Mouse (Mus musculus) limb, embryonic 15.5 days (tissue): Measurements from ENCODE around the gene Gm20388. TPM values are rescaled to one million over a fixed set of nuclear protein-coding genes. Genes with fewer than 3 reads are reported as not detected.
A peak's percentile ranks its signal among the peaks of the same experiment; 100 is the strongest.

Experiments used
- ATAC-seq: fragments of 200-750 bp; cut with Nextera tagmentation; 2 replicates; pipeline ENCODE4 v1.8.0; 2017; ENCODE audit warnings: low read depth, moderate TSS enrichment; ENCODE audit not compliant: insufficient number of reproducible peaks, low FRiP score, low TSS enrichment
- H3K27ac ChIP-seq: fragments of 300-500 bp; sonication (generic); 2 replicates; pipeline ENCODE4 v1.5.1; 2015; ENCODE audit warnings: moderate library complexity, mild to moderate bottlenecking, inconsistent platforms
- H3K27me3 ChIP-seq: fragments of 300-500 bp; sonication (generic); 2 replicates; pipeline ENCODE4 v1.6.1; 2015; ENCODE audit warnings: inconsistent platforms
- H3K36me3 ChIP-seq: fragments of 300-500 bp; sonication (generic); 2 replicates; pipeline ENCODE4 v1.6.1; 2015; ENCODE audit warnings: inconsistent platforms
- H3K4me1 ChIP-seq: fragments of 300-500 bp; sonication (generic); 2 replicates; pipeline ENCODE4 v1.6.1; 2015; ENCODE audit warnings: inconsistent platforms
- H3K4me2 ChIP-seq: fragments of 300-500 bp; sonication (generic); 2 replicates; pipeline ENCODE4 v1.6.1; 2015; ENCODE audit warnings: mild to moderate bottlenecking, inconsistent platforms
- H3K4me3 ChIP-seq: fragments of 300-500 bp; sonication (generic); 2 replicates; pipeline ENCODE4 v1.5.1; 2015; ENCODE audit warnings: mild to moderate bottlenecking, inconsistent platforms
- H3K9ac ChIP-seq: fragments of 300-500 bp; sonication (generic); 2 replicates; pipeline ENCODE4 v1.6.1; 2015; ENCODE audit warnings: inconsistent platforms
- H3K9me3 ChIP-seq: fragments of 300-500 bp; sonication (generic); 2 replicates; pipeline ENCODE4 v1.6.1; 2016; ENCODE audit warnings: inconsistent platforms
- WGBS: fragments of 180-500 bp; shearing (Covaris S2); methylation state at CpG from one replicate; pipeline ENCODE4 v1.1.7; 2015; 5-methylcytosine and 5-hydroxymethylcytosine counted together
- polyA plus RNA-seq: library from polyadenylated mRNA; unstranded; fragments of >200 nt; fragmentation: Nextera tagmentation; extraction: Ambion mirVana; gene quantifications from 2 replicates; pipeline ENCODE4 v1.2.1, GENCODE M21; 2015

Gm20388 gene
- polyA plus RNA-seq, 1 experiment from 2014 or later, result 4.9 TPM

- Histone ChIP-seq H3K9ac (no peak overlapping the region), H3K4me1 (peaks cover 13% of the 10 kb centered on the region; the same call in 1 of the 2 replicates), H3K27me3 (0 out of 2 replicates have a peak, but pooled peaks cover 2% of the 10 kb centered on the region), H3K27ac (no peak overlapping the region), H3K36me3 (no peaks in the 10 kb centered on the region), H3K4me3 (no peak overlapping the region), H3K9me3 (no peaks in the 10 kb centered on the region), H3K4me2 (no peak overlapping the region)
- 87% methylated on average over 9 of the region's 9 CpGs for WGBS
- no peak for ATAC-seq
Observed at GRCm38 (mm10) chr8:119967435-119967834, 56.8 kb downstream of the Gm20388 start.

- H3K4me2 ChIP-seq, result no peak overlapping the region
- no peak overlapping the region for H3K27ac ChIP-seq
- WGBS, result 73% methylated on average over 9 of the region's 9 CpGs
- H3K4me1 ChIP-seq, result 0 out of 2 replicates have a peak, but pooled peaks cover 8% of the 10 kb centered on the region
- H3K9me3 ChIP-seq, result no peaks in the 10 kb centered on the region
- no peak overlapping the region for H3K9ac ChIP-seq
- H3K27me3 ChIP-seq, result 0 out of 2 replicates have a peak, but pooled peaks cover 2% of the 10 kb centered on the region
- H3K36me3 ChIP-seq, result no peaks in the 10 kb centered on the region
- ATAC-seq, result no peak
- no peak overlapping the region for H3K4me3 ChIP-seq
Observed at GRCm38 (mm10) chr8:119970169-119970568, 59.5 kb downstream of the Gm20388 start.

GRCm38 (mm10) chr8:119972558-119972957, 61.9 kb downstream of the Gm20388 start:
- 51% methylated on average over 12 of the region's 12 CpGs for WGBS
- no peak for ATAC-seq
- H3K9ac ChIP-seq, result no peak overlapping the region

GRCm38 (mm10) chr8:119978770-119979381, 68.2 kb downstream of the Gm20388 start:
- H3K4me2 ChIP-seq, result no peak overlapping the region
- H3K9ac ChIP-seq, result no peak overlapping the region
- no peak for ATAC-seq
- no peak overlapping the region for H3K27ac ChIP-seq
- 0 out of 2 replicates have a peak, but pooled peaks cover 3% of the 10 kb centered on the region for H3K4me1 ChIP-seq
- 66% methylated on average over 11 of the region's 11 CpGs for WGBS
- no peaks in the 10 kb centered on the region for H3K36me3 ChIP-seq
- no peaks in the 10 kb centered on the region for H3K9me3 ChIP-seq
- H3K27me3 ChIP-seq, result no peaks in the 10 kb centered on the region
- no peak overlapping the region for H3K4me3 ChIP-seq

More at GRCm38 (mm10) chr8:119972558-119972957, 61.9 kb downstream of the Gm20388 start:
- H3K4me2 ChIP-seq, result no peak overlapping the region
- no peak overlapping the region for H3K27ac ChIP-seq
- no peaks in the 10 kb centered on the region for H3K9me3 ChIP-seq
- 0 out of 2 replicates have a peak, but pooled peaks cover 2% of the 10 kb centered on the region for H3K27me3 ChIP-seq
- H3K4me1 ChIP-seq, result 0 out of 2 replicates have a peak, but pooled peaks cover 8% of the 10 kb centered on the region
- H3K36me3 ChIP-seq, result no peaks in the 10 kb centered on the region
- H3K4me3 ChIP-seq, result no peak overlapping the region

DNA sequence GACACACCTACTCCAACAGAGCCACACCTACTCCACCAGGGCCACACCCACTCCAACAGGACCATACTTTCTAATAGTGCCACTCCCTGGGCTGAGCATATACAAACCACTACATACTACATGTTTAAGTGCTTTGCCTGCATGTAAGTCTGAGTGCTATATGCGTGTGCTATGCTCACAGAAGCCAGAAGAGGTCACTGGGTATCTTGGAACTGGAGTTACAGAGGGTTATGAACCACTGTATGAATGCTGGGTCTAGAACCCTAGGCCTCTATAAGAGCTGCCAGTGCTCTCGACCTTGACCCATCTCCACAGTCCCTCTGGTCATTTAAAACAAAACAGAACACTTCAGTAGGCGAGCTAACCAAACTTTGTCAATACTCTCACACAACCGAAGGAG, 70.6 kb downstream of the Gm20388 start:
- no peaks in the 10 kb centered on the region for H3K9me3 ChIP-seq
- ATAC-seq, result no peak
- no peak overlapping the region for H3K27ac ChIP-seq
- H3K4me1 ChIP-seq, result no peaks in the 10 kb centered on the region
- H3K4me2 ChIP-seq, result no peak overlapping the region
- WGBS, result 78% methylated on average over 4 of the region's 4 CpGs
- H3K9ac ChIP-seq, result no peak overlapping the region
- H3K27me3 ChIP-seq, result no peaks in the 10 kb centered on the region
- no peak overlapping the region for H3K4me3 ChIP-seq
- no peaks in the 10 kb centered on the region for H3K36me3 ChIP-seq

- Histone ChIP-seq H3K4me3 (no peak overlapping the region), H3K9me3 (no peaks in the 10 kb centered on the region), H3K4me1 (no peaks in the 10 kb centered on the region; the same call in 1 of the 2 replicates), H3K9ac (no peak overlapping the region), H3K36me3 (no peaks in the 10 kb centered on the region), H3K27me3 (no peaks in the 10 kb centered on the region), H3K4me2 (no peak overlapping the region), H3K27ac (no peak overlapping the region)
- ATAC-seq, result no peak
Observed at GRCm38 (mm10) chr8:119984085-119984484, 73.4 kb downstream of the Gm20388 start.

GRCm38 (mm10) chr8:119986174-119986573, 75.5 kb downstream of the Gm20388 start:
- 55% methylated on average over 5 of the region's 5 CpGs for WGBS
- Histone ChIP-seq H3K4me3 (no peak overlapping the region), H3K36me3 (no peaks in the 10 kb centered on the region), H3K4me1 (no peaks in the 10 kb centered on the region; the same call in 1 of the 2 replicates), H3K27ac (no peak overlapping the region), H3K9ac (no peak overlapping the region), H3K9me3 (no peaks in the 10 kb centered on the region), H3K4me2 (no peak overlapping the region), H3K27me3 (peaks cover 8% of the 10 kb centered on the region)
- ATAC-seq, result no peak

- Histone ChIP-seq H3K36me3 (no peaks in the 10 kb centered on the region), H3K27ac (no peak overlapping the region), H3K4me1 (peaks cover 14% of the 10 kb centered on the region), H3K4me3 (no peak overlapping the region), H3K4me2 (no peak overlapping the region), H3K9ac (no peak overlapping the region), H3K9me3 (no peaks in the 10 kb centered on the region), H3K27me3 (peaks cover 27% of the 10 kb centered on the region)
- no peak for ATAC-seq
- 73% methylated on average over 15 of the region's 15 CpGs for WGBS
Observed at GRCm38 (mm10) chr8:119988087-119988486, 77.4 kb downstream of the Gm20388 start.

- peaks cover 33% of the 10 kb centered on the region for H3K27me3 ChIP-seq
- H3K36me3 ChIP-seq, result no peaks in the 10 kb centered on the region
- no peak within 1 kb of the TSS for H3K9ac ChIP-seq
- H3K4me2 ChIP-seq, result peak within 1 kb of the TSS; percentile 57
- under 1% methylated on average over 25 of the region's 25 CpGs for WGBS
- peaks cover 31% of the 10 kb centered on the region for H3K4me1 ChIP-seq
- H3K9me3 ChIP-seq, result no peaks in the 10 kb centered on the region
- peak; percentile 81 for ATAC-seq
- H3K4me3 ChIP-seq, result peak within 1 kb of the TSS; percentile 34
- no peak within 1 kb of the TSS for H3K27ac ChIP-seq
Observed at GRCm38 (mm10) chr8:119992249-119992648, 81.6 kb downstream of the Gm20388 start, which contains the start of gene Crispld2. TSS of gene Crispld2 (plus strand) at chr8:119992438.

DNA sequence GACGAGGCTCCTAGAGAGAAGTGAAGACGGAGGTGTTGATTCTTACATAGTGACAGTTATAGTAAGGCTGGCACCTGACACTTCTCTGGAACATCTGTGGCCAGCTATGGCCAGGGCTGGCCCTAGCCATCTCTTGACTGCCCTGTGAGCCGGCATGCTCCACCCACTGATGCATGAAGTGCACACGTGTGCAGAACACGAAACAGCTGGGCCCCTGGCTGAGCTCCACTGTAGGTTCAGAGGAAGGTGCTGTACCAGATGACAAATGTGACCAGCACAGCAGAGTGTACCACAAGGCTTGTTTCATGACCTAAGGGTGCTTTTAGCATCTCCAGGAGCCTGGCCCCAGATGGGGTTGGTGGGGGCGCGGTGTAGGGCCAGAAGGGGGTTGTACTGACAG, 83.5 kb downstream of the Gm20388 start:
- no peak for ATAC-seq
- WGBS, result 43% methylated on average over 7 of the region's 7 CpGs
- no peaks in the 10 kb centered on the region for H3K36me3 ChIP-seq
- H3K4me3 ChIP-seq, result no peak overlapping the region
- no peak overlapping the region for H3K9ac ChIP-seq
- peaks cover 33% of the 10 kb centered on the region for H3K27me3 ChIP-seq
- H3K27ac ChIP-seq, result no peak overlapping the region
- no peaks in the 10 kb centered on the region for H3K9me3 ChIP-seq
- H3K4me2 ChIP-seq, result no peak overlapping the region
- H3K4me1 ChIP-seq, result peaks cover 31% of the 10 kb centered on the region

- ATAC-seq, result no peak
- peaks cover 33% of the 10 kb centered on the region for H3K27me3 ChIP-seq
- H3K36me3 ChIP-seq, result no peaks in the 10 kb centered on the region
- H3K27ac ChIP-seq, result no peak overlapping the region
- 19% methylated on average over 6 of the region's 6 CpGs for WGBS
- no peak overlapping the region for H3K4me3 ChIP-seq
- H3K4me1 ChIP-seq, result peaks cover 31% of the 10 kb centered on the region
- H3K4me2 ChIP-seq, result no peak overlapping the region
- H3K9ac ChIP-seq, result no peak overlapping the region
- no peaks in the 10 kb centered on the region for H3K9me3 ChIP-seq
Observed at GRCm38 (mm10) chr8:119994556-119994955, 83.9 kb downstream of the Gm20388 start.

GRCm38 (mm10) chr8:119997266-119997665, 86.6 kb downstream of the Gm20388 start:
- no peak overlapping the region for H3K9ac ChIP-seq
- WGBS, result 89% methylated on average over 4 of the region's 4 CpGs

More at GRCm38 (mm10) chr8:119997266-119997665, 86.6 kb downstream of the Gm20388 start:
- no peaks in the 10 kb centered on the region for H3K9me3 ChIP-seq
- no peak overlapping the region for H3K4me2 ChIP-seq
- H3K36me3 ChIP-seq, result no peaks in the 10 kb centered on the region
- H3K27ac ChIP-seq, result no peak overlapping the region
- no peak for ATAC-seq
- no peak overlapping the region for H3K4me3 ChIP-seq
- peaks cover 14% of the 10 kb centered on the region for H3K27me3 ChIP-seq
- peaks cover 33% of the 10 kb centered on the region for H3K4me1 ChIP-seq
